Mouse (Mus musculus): ENCODE measurements around the gene Gm5751.
"Not testable (repeated sequence)": the region's sequence is repeated elsewhere in the genome, so short reads cannot be mapped to it uniquely, and the experiment has no call there.

The Gm5751 gene

DNA sequence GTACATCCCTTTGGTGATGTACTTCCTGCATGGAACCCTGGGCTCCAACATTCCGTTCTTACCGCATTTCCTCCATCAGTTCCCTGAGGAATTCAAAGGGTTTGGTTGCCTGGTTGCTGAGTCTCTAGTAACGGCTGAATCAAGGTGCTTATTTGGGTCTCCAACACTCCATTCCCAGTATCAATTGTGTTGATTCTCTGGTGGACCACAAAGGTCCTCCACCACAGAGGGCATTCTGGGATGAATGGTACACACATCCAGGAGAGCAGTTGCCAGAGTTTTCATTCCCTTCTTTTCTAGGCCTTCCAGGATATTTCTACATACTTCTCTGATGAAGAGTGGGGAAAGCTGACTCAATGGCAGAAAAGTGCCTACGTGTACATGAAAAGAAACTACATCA, at the start of gene Gm5751:
TSS of gene Gm5751 (plus strand) at position 301 of the 400 bp plus-strand sequence.
- not testable (repeated sequence) for DNase-seq

DNA sequence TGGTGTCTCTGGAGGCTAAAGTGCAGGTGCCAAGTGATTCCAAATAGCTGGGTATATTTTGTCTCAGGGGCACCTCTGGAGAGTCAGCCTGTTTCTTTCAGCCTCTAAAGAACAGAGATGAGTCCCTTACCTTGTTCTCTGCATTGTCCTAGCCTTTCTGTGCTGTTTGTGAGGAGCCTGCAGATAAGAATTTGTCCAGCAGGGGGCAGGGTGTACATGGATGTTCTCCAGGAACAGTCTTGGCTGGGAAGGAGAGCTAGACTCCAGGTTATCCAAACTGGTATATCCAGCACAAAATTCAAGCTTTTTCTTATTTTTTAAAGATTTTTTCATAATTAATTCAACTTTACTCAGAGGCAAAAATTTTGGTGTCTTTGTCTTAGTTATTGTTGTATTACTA, 42.0 kb upstream of the Gm5751 start:
- peak; percentile 75 to 82 for DNase-seq

DNA sequence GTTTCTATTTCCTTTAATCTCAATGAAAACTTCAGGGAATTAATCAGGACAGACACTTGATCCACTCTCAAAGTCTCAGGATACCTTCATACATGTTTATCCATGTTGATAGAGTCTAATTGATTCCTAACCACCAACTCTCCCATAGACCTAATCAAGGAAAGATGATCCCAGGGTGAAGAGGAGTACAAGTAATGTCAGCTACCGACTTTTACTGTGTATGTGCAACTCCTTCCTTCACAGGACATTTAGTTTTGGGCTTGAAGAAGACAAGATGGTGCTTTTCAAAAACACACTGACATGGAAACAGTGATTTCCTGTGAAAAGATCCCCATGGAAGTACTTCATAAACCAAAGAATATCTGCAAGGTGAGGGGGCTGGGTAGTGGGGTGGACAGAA, 30.4 kb upstream of the Gm5751 start, which contains the start of gene Gm6592:
TSS of gene Gm6592 (plus strand) at position 301 of the 400 bp plus-strand sequence.
- DNase-seq, result no peak

DNA sequence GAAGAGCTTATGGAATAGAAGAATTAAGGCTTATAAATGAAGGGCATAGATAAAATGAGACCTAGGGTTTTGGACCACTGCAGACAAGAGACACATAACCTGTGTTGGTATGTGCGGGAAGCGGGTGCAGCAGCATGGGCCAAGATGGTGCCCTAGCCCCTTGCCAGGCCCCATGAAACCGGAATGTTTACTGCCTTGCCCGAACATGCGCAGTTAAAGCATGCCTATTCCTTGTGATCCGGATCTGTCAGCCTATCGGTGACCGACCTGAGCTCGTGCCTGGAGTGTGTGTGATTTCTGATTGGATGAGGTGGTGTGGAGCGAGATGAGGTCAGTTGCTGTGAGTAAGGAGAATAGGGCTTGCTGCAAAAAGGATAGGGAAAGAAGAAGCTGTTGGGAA, 21.6 kb upstream of the Gm5751 start:
- DNase-seq, result no peak

DNA sequence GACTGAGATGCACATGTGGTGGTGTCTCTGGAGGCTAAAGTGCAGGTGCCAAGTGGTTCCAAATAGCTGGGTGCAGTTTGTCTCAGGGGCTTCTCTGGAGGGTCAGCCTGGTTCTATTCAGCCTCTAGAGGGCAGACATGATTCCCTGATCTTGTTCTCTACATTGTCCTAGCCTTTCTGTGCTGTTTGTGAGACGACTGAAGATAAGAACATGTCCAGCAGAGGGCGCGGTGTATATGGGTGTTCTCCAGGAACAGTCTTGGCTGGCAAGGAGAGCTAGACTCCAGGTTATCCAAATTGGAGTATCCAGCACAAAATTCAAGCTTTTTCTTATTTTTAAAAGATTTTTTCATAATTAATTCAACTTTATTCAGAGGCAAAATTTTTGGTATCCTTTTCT, 9.7 kb upstream of the Gm5751 start:
- peak; percentile 80 to 88 for DNase-seq

DNA sequence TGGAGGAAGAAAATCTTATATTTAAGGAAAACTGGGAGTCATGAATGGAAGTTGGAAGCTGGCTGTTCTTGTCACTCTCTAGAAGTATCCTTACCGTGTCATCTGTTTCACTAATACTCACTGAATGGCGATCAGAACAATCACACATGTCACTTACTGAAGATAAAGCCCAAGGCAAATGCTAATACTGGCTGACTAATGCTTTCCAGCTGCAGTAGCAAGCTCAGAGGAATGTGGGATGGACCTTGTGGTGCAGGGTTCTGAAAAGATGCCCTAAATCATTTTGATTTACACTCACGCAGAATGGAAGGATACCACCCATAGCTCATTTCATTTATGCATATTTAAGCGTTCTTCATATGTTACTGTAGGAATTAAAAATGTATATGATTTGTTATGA, 10.3 kb downstream of the Gm5751 start:
- DNase-seq, result no peak

DNA sequence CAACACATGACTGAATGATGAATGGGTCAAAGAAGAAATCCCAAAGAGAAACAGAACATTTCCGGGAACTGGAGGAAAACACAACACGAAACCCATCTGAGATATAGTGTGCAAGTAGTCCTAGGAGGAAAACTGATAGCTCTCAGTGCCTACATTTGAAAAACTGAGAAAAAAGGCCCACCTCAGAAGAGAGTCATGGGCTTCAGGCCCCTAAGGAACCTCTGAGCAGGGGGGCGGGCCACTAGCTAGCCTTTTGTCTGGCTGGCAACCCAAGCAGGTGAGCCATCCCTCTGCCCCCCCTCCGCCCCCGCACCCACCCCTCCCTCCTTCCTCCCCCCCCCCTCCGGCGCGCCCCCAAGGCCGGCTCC, 17.9 kb downstream of the Gm5751 start:
- no peak for DNase-seq

DNA sequence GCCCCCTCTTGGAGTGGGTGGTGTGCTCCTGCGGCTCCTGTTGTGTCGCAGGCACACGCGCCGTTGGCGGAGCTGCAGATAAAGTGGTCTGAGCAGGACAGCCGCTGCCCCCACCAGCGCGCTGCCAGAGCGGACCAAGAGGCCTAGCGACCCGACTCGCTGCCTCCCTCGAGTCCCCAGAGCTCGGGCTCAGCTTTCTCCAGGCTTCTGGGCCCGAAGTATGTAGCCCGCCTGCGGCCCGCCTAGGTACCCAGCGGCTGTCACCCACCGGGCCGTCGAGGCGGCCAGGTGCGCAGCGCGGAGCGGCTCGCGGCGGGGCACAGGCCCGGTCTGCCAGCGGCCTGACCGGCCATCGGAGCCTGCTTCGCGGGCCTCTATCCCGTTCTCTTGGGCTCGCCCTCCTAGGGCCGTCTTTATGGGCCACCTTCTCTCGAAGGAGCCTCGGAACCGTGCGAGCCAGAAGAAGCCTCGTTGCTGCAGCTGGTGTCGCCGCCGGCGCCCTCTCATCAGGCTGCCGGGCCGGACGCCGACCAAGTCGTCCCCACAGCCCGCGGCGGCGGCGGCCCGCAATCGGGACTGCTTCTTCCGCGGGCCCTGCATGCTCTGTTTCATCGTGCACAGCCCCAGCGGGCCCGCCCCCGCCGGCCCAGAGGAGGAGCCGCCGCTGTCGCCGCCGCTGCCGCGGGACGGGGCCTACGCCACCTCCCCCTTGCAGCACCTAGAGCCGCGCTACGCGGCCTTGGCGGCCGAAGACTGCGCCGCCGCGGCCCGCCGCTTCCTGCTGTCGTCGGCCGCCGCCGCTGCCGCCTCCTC, 18.5 kb downstream of the Gm5751 start, which contains the start of gene B630019K06Rik:
TSS of gene B630019K06Rik (plus strand) at position 40 of the 813 bp plus-strand sequence.
- peak; percentile 55 to 61 for DNase-seq

DNA sequence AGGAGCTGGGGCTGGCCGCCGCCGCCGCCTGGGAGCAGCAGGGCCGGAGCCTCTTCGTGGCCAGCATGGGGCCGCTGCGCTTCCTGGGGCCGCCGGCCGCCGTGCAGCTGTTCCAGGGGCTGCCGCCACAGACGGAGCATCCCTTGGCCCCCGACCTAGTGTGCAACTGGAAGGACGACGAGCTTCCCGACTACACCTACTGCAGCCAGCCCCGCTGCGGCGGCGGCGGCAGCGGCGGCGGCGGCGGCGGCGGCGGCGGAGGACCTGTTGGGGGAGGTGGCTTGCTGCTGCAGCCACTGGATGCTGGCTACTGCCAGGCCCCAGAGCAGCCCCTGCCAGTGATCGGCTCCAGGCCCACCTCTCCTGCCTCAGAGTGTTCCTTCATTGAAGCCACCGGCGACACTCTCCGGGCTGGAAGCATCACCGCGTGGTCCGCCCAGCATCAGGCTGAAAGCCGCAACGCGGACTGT, 19.2 kb downstream of the Gm5751 start:
- peak; percentile 38 to 39 for DNase-seq

DNA sequence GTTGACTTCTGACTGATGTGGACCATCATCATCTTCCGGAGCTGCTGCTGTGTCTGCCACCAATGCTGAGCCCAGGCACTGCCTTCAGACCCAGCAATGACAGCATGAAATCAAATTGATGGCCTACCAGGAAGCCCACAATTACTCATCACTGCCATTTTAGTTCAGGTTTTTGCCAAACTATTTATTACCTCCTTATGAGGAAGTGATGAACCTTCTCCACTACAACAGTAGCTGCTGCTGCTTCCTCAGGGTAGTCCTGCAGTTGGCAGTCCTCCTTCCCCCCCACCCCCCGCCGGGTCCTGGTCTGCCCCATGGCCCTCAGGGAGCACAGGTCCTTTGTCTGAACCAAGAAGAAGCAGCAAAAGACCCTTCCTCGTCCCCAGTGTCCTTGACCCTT, 26.8 kb downstream of the Gm5751 start:
- no peak for DNase-seq

DNA sequence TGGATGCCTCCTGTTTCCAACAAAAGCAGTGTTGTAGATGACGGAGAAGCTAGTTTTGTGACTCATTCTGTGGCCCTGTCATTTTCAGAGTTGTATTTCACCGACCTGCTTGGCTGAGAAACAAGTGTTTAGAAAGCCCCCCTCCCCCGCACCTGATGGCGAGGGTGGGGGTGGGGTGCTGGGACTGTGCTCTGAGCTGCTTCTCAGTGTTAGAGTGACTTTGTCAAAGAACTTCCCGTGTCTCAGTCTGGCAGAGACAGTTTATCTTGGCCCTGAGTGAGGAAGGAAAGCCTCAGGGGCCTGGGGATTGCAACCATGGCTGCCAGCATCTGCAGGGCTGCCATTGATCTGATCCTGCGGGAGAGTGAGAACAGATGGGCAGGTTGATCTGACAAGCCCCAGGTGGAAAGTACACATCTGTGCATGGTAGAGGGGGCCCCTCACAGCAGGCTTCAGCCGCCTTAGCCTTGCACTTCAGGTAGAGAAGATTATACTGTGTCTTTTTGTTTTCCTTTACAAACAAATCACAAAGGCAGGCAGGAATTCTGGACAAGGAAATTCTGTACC, 27.9 kb downstream of the Gm5751 start:
- peak in 1 of 2 experiments; percentile 4 for DNase-seq

DNA sequence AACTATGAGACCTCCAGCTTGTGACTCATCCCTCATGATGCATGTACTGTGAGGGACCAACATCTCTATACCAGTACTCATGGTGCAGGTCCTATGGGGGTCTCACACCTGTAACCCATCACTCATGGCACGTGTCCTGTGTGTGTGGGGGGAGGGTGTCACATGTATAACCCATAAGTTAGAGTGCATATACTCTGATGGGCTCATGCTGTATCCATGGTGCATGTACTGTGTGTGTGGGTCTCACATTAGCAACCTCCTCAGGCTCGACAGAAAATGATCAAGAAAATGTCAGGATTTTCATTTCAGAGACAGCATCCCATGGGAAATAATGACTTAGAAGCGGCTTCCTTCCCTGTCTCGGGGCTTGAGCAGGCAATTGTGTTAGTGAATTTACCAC, 47.0 kb downstream of the Gm5751 start:
- DNase-seq, result no peak

DNA sequence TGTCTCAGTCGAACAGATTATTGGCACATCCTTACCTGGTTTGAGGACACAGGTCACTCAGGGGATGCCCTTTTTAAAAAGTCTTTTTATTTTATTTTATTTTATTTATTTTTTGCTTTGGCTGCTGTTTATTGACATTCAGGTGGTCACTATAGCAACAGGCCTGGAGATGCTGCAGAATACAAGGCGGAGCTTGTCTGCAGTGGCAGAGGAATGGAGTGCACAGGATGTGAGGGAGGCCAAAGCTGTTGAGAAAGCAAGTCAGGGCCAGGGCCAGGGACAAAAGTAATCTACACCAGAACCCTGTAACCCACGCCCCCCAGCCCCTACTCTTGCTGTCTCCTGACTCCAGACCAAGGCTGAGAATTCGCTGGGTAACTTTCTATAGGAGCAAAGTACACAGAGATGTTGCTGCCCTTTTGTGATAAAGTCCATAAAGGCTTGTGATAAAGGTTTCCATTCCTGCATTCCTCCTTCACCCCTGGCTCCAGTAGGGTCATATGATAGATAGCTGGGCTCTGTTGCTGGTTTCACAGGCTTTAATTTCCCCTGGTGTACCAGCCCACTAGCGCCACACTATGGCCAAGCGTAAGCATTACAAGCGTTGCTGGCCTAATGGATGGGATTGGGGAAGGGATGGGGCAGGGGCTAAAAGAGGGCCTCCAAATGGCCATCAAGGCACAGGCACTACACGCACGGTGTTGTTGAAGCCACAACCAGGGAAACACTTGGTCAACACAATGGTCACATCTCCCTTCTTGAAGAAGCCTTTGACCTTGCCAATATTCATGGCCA, 48.0 kb downstream of the Gm5751 start:
- peak; percentile 2 to 31 for DNase-seq

DNA sequence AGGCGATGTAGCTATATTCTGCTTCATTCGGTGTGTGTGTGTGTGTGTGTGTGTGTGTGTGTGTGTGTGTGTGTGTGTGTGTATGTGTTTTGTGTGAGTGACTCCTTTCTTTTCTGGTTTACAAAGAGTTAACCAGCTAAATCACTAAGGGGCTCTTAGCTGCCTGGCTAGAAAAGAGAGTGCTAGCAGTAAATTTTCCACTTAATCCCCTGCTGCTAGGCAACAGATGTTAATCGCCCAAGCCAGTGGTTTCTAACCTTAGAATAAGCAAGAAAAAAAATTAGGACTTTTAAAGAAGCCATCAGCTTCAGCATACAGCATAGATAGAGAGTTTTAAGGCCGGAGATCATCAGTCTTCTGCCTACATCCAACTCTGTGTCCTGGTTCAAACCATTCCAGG, 53.3 kb downstream of the Gm5751 start:
- no peak for DNase-seq

All from cerebellum, postnatal 14 days (tissue).